Mouse (Mus musculus): ENCODE measurements around the gene Afg3l1.
A peak's percentile ranks its signal among the peaks of the same experiment; 100 is the strongest.
"Not testable (repeated sequence)": the region's sequence is repeated elsewhere in the genome, so short reads cannot be mapped to it uniquely, and the experiment has no call there.

Afg3l1 gene

GRCm38 (mm10) chr8:123477737-123478258 lies at the start of gene Afg3l1:
Gene Afg3l1, plus strand, starts transcription at chr8:123477903.
- peak; percentile 91 to 92 for DNase-seq

GRCm38 (mm10) chr8:123428343-123428893 lies 49.3 kb upstream of the Afg3l1 start:
- no peak for DNase-seq

- no peak for DNase-seq
These were observed 48.6 kb upstream of the Afg3l1 start for GRCm38 (mm10) chr8:123428939-123429721.

GRCm38 (mm10) chr8:123429722-123430013 lies 48.0 kb upstream of the Afg3l1 start:
- DNase-seq: not testable (repeated sequence)

GRCm38 (mm10) chr8:123430936-123431335 lies 46.8 kb upstream of the Afg3l1 start:
- DNase-seq: not testable (repeated sequence)

- no peak for DNase-seq
These were observed 45.9 kb upstream of the Afg3l1 start for GRCm38 (mm10) chr8:123431616-123432365.

- DNase-seq: no peak
These were observed 45.3 kb upstream of the Afg3l1 start for GRCm38 (mm10) chr8:123432381-123432780.

GRCm38 (mm10) chr8:123433241-123433974 lies 44.3 kb upstream of the Afg3l1 start:
- DNase-seq: not testable (repeated sequence)

- no peak for DNase-seq
These were observed 35.9 kb upstream of the Afg3l1 start for GRCm38 (mm10) chr8:123441788-123442187.

GRCm38 (mm10) chr8:123442351-123442750 lies 35.4 kb upstream of the Afg3l1 start:
- DNase-seq: no peak

- peak; percentile 90 to 93 for DNase-seq
These were observed 34.7 kb upstream of the Afg3l1 start for GRCm38 (mm10) chr8:123442871-123443575.

- no peak for DNase-seq
These were observed 34.2 kb upstream of the Afg3l1 start for GRCm38 (mm10) chr8:123443576-123443921.

GRCm38 (mm10) chr8:123444131-123444530 lies 33.6 kb upstream of the Afg3l1 start:
- peak; percentile 9 for DNase-seq

GRCm38 (mm10) chr8:123445981-123446380 lies 31.7 kb upstream of the Afg3l1 start:
- no peak for DNase-seq

- no peak for DNase-seq
These were observed 30.9 kb upstream of the Afg3l1 start for GRCm38 (mm10) chr8:123446799-123447198.

GRCm38 (mm10) chr8:123450783-123451182 lies 26.9 kb upstream of the Afg3l1 start:
- no peak for DNase-seq

- DNase-seq: not testable (repeated sequence)
These were observed 26.0 kb upstream of the Afg3l1 start for GRCm38 (mm10) chr8:123451747-123452146.

GRCm38 (mm10) chr8:123452149-123452548 lies 25.6 kb upstream of the Afg3l1 start:
- no peak for DNase-seq

GRCm38 (mm10) chr8:123453291-123453690 lies 24.4 kb upstream of the Afg3l1 start:
- no peak for DNase-seq

- no peak for DNase-seq
These were observed 23.8 kb upstream of the Afg3l1 start for GRCm38 (mm10) chr8:123453951-123454350.

- no peak for DNase-seq
These were observed 23.1 kb upstream of the Afg3l1 start for GRCm38 (mm10) chr8:123454559-123454958.

GRCm38 (mm10) chr8:123463651-123464050 lies 14.1 kb upstream of the Afg3l1 start:
- DNase-seq: no peak
